ENCODE assay signal across 9 mouse cellular contexts in the genomic region with DNA sequence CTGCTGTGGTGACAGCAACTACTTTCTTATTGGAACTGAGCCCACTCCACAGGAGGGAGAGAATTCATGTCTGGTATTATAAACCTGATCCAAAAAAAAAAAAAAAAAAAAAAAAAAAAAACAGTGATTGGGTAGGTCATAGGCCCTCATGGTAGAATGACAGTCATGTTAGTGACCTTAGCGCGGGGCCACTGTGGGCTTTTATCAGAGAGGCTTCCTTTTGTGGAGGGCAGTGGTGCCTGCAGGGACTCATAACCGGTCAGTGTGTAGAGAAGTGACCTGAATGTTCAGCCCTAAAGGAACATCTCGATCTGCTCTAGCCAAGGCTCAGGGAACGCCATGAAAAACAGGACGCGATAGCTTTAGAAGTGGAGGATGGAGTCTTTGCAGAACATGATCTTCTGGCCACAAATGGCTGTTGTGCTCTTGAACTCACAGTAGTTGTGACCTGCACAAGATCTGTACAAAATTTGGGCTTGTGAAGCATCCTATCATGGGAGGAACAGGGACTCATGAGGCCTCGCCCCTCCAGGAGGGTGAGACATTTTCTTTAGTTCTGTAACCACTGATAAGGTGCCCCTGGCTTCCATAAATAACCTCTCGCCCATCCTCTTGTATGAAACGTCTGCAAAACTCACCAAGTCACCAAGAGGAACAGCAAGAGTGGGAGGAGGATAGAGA. TPM values are rescaled to one million over a fixed set of nuclear protein-coding genes. Genes with fewer than 3 reads are reported as not detected.
DNase-seq lines count a peak whose midpoint lies in the region; ATAC-seq and TF ChIP-seq lines count a peak whose summit lies in the region.
"Had no signal": no experiment of that assay in that cellular context is flagged by ENCODE, and none has a peak within 500 bp of the region (broad histone marks: within the 10 kb centered on the region; RNA-seq: fewer than 3 reads in every experiment).

No protein-coding gene starts in this region.

- no peak overlapping the region for H3K9ac ChIP-seq in heart, embryonic 12.5 days
- peak overlapping the region; percentile 86 for H3K9ac ChIP-seq in liver, embryonic 16.5 days (ENCODE audit: low read depth, low read length)

- H3K4me1 ChIP-seq in heart, embryonic 12.5 days (replicated peaks) = peaks cover 62% of the 10 kb centered on the region
- H3K4me1 ChIP-seq in G1E (ENCODE audit: insufficient read depth, low read depth, low read length) = peaks cover 91% of the 10 kb centered on the region
- peaks cover 76% of the 10 kb centered on the region for H3K4me1 ChIP-seq in liver, embryonic 16.5 days (ENCODE audit: control insufficient read depth, low read depth, low read length)

- peak overlapping the region; percentile 95 for H3K27ac ChIP-seq in heart, embryonic 12.5 days (ENCODE audit: poor library complexity, severe bottlenecking)
- peak overlapping the region; percentile 99 for H3K27ac ChIP-seq in liver, embryonic 16.5 days (ENCODE audit: low read length)

- H3K4me3 ChIP-seq in heart, embryonic 12.5 days = no peak overlapping the region
- peak overlapping the region; percentile 45; the same call in 1 of the 2 replicates for H3K4me3 ChIP-seq in G1E (ENCODE audit: low read depth, low read length)
- H3K4me3 ChIP-seq in liver, embryonic 16.5 days (ENCODE audit: low read depth, low read length) = peak overlapping the region; percentile 74

- no peaks in the 10 kb centered on the region for H3K27me3 ChIP-seq in heart, embryonic 12.5 days (replicated peaks)
- H3K27me3 ChIP-seq in G1E (ENCODE audit: insufficient read depth, low read length) = no peaks in the 10 kb centered on the region
- H3K27me3 ChIP-seq in liver, embryonic 16.5 days (ENCODE audit: control insufficient read depth, insufficient read depth, low read depth, low read length) = no peaks in the 10 kb centered on the region

- peaks cover 31% of the 10 kb centered on the region for H3K36me3 ChIP-seq in heart, embryonic 12.5 days
- H3K36me3 ChIP-seq in G1E (replicated peaks) = peaks cover 77% of the 10 kb centered on the region
- peaks cover 24% of the 10 kb centered on the region for H3K36me3 ChIP-seq in liver, embryonic 16.5 days (ENCODE audit: control insufficient read depth, insufficient read depth)

- H3K9me3 ChIP-seq in heart, embryonic 12.5 days (replicated peaks) = no peaks in the 10 kb centered on the region
- H3K9me3 ChIP-seq in G1E (replicated peaks) = no peaks in the 10 kb centered on the region
- no peaks in the 10 kb centered on the region for H3K9me3 ChIP-seq in liver, embryonic 16.5 days (replicated peaks; ENCODE audit: control insufficient read depth, low read length)

- DNase-seq in heart, adult 8-10 months (ENCODE audit: low spot score) = no peak
- DNase-seq in G1E (ENCODE audit: low spot score) = peak; percentile 42
- DNase-seq in urinary bladder, adult 2 months (ENCODE audit: low spot score) = no peak
- DNase-seq in adrenal gland, postnatal 36 days = no peak
- DNase-seq in thymus, adult 18-20 months = no peak

- TF ChIP-seq CTCF in G1E (IDR thresholded peaks at IDR 0.05; ENCODE audit: low read depth, low read length) = no peak

- 26% methylated on average over 10 of the region's 10 CpGs for WGBS in heart, embryonic 12.5 days
- 20% methylated on average over 10 of the region's 10 CpGs for WGBS in liver, embryonic 16.5 days (ENCODE audit: insufficient replicate concordance)

- H3K4me2 ChIP-seq in heart, embryonic 12.5 days = peak overlapping the region; percentile 71
- H3K4me2 ChIP-seq in liver, embryonic 16.5 days (ENCODE audit: low read depth, low read length) = peak overlapping the region; percentile 82

- peak; percentile 57 for ATAC-seq in heart, embryonic 12.5 days (ENCODE audit: insufficient number of reproducible peaks, low FRiP score)
- ATAC-seq in G1E (ENCODE audit: extremely low read depth, insufficient number of reproducible peaks, low FRiP score, poor library complexity, severe bottlenecking) = peak; percentile 45
- peak; percentile 64 for ATAC-seq in erythroid progenitor cell, adult 5-6 weeks (replicated peaks; ENCODE audit: low FRiP score, poor library complexity, severe bottlenecking)
- peak; percentile 72 for ATAC-seq in liver, embryonic 16.5 days (ENCODE audit: low read depth)
- ATAC-seq: forebrain, embryonic 14.5 days had no signal

RNA-seq across cellular contexts. Expression of a gene that starts 0.7 kb away (rescaled TPM):
- polyA plus RNA-seq in heart, embryonic 12.5 days (2016; fragmentation: Nextera tagmentation; extraction: Ambion mirVana) = 42.9 and 45.7 TPM in 2 replicates
- 10 to 100 TPM in 3 of 4 experiments, 1 to 10 TPM in 1; 8.8 to 20.8 (median 13.5) TPM for total RNA-seq in heart, adult 8-10 months (2022)
- 44.5 and 87.9 TPM in 2 replicates for total RNA-seq in G1E (2014; fragmentation: Nextera tagmentation)
- 145 and 186 TPM in 2 replicates for total RNA-seq in G1E (2017)
- 18.3 and 34.2 TPM in 2 replicates for polyA plus RNA-seq in G1E (2012)
- 365 and 400 TPM in 2 replicates for total RNA-seq in erythroid progenitor cell, adult 5-6 weeks (2015; ENCODE audit: low replicate concordance)
- 262 and 332 TPM in 2 replicates for total RNA-seq in erythroid progenitor cell, adult 5-6 weeks (2017; ENCODE audit: low replicate concordance)
- 43.8 and 47.7 TPM in 2 replicates for polyA plus RNA-seq in liver, embryonic 16.5 days (2015; fragmentation: Nextera tagmentation; extraction: Ambion mirVana)
- 62.1 and 75.1 TPM in 2 replicates for polyA plus RNA-seq in urinary bladder, adult 2 months (2012; rRNA removed)
- 10 to 100 TPM; 15.8 to 21.3 TPM for total RNA-seq in adrenal gland, postnatal 36 days (2021)

RNA-seq across cellular contexts. Expression of a gene that starts 8.2 kb away (rescaled TPM):
- 4.4 and 5.2 TPM in 2 replicates for polyA plus RNA-seq in heart, embryonic 12.5 days (2016; fragmentation: Nextera tagmentation; extraction: Ambion mirVana)
- under 1 TPM in 1 of 4 experiments, not detected in 3; 0.25 TPM for total RNA-seq in heart, adult 8-10 months (2022)
- total RNA-seq in G1E (2014; fragmentation: Nextera tagmentation) (0.75 and 1.0 TPM in 2 replicates), G1E (2017) (1.8 and 2.6 TPM in 2 replicates)
- polyA plus RNA-seq in G1E (2012) = 0.15 TPM in 1 of 2 replicates, not detected in the other
- 1.1 TPM in 1 of 2 replicates, not detected in the other for total RNA-seq in erythroid progenitor cell, adult 5-6 weeks (2015; ENCODE audit: low replicate concordance)
- total RNA-seq in erythroid progenitor cell, adult 5-6 weeks (2017; ENCODE audit: low replicate concordance) = 0.64 and 4.2 TPM in 2 replicates
- polyA plus RNA-seq in liver, embryonic 16.5 days (2015; fragmentation: Nextera tagmentation; extraction: Ambion mirVana) = 0.41 and 0.49 TPM in 2 replicates
- polyA plus RNA-seq in urinary bladder, adult 2 months (2012; rRNA removed) = 0.19 and 0.39 TPM in 2 replicates
- under 1 TPM; 0.33 to 0.40 TPM for total RNA-seq in adrenal gland, postnatal 36 days (2021)

RNA-seq across cellular contexts. Expression of a gene that starts 11.0 kb away (rescaled TPM):
- 41.9 and 43.9 TPM in 2 replicates for polyA plus RNA-seq in heart, embryonic 12.5 days (2016; fragmentation: Nextera tagmentation; extraction: Ambion mirVana)
- total RNA-seq in heart, adult 8-10 months (2022) = 1 to 10 TPM; 6.0 to 9.5 (median 9.0) TPM
- total RNA-seq in G1E (2014; fragmentation: Nextera tagmentation) = 24.6 and 28.1 TPM in 2 replicates
- 74.4 and 83.2 TPM in 2 replicates for total RNA-seq in G1E (2017)
- 75.6 and 81.1 TPM in 2 replicates for polyA plus RNA-seq in G1E (2012)
- 26.0 and 44.3 TPM in 2 replicates for total RNA-seq in erythroid progenitor cell, adult 5-6 weeks (2015; ENCODE audit: low replicate concordance)
- 34.4 and 43.8 TPM in 2 replicates for total RNA-seq in erythroid progenitor cell, adult 5-6 weeks (2017; ENCODE audit: low replicate concordance)
- 41.0 and 46.1 TPM in 2 replicates for polyA plus RNA-seq in liver, embryonic 16.5 days (2015; fragmentation: Nextera tagmentation; extraction: Ambion mirVana)
- 8.6 and 11.0 TPM in 2 replicates for polyA plus RNA-seq in urinary bladder, adult 2 months (2012; rRNA removed)
- 1 to 10 TPM; 4.0 to 5.7 TPM for total RNA-seq in adrenal gland, postnatal 36 days (2021)

RNA-seq across cellular contexts. Expression of a gene that starts 17.7 kb away (rescaled TPM):
- polyA plus RNA-seq in heart, embryonic 12.5 days (2016; fragmentation: Nextera tagmentation; extraction: Ambion mirVana) = 6.8 and 11.4 TPM in 2 replicates
- under 1 TPM in 3 of 4 experiments, not detected in 1; 0.17 to 0.41 (median 0.19) TPM for total RNA-seq in heart, adult 8-10 months (2022)
- total RNA-seq in G1E (2014; fragmentation: Nextera tagmentation) (2.9 and 4.0 TPM in 2 replicates), G1E (2017) (8.4 and 11.3 TPM in 2 replicates)
- 0.40 and 0.57 TPM in 2 replicates for polyA plus RNA-seq in G1E (2012)
- 14.8 TPM in 1 of 2 replicates, not detected in the other for total RNA-seq in erythroid progenitor cell, adult 5-6 weeks (2015; ENCODE audit: low replicate concordance)
- total RNA-seq in erythroid progenitor cell, adult 5-6 weeks (2017; ENCODE audit: low replicate concordance) = 13.3 TPM in 1 of 2 replicates, not detected in the other
- polyA plus RNA-seq in liver, embryonic 16.5 days (2015; fragmentation: Nextera tagmentation; extraction: Ambion mirVana) = 1.0 and 1.2 TPM in 2 replicates
- polyA plus RNA-seq in urinary bladder, adult 2 months (2012; rRNA removed) = 0.80 and 0.93 TPM in 2 replicates
- total RNA-seq in adrenal gland, postnatal 36 days (2021) = 1 to 10 TPM in 1 of 2 experiments, under 1 TPM in 1; 0.26 to 2.1 TPM

RNA-seq across cellular contexts. Expression of a gene that starts 21.5 kb away (rescaled TPM):
- polyA plus RNA-seq in heart, embryonic 12.5 days (2016; fragmentation: Nextera tagmentation; extraction: Ambion mirVana) = 1.5 TPM in 2 replicates
- not detected for total RNA-seq in heart, adult 8-10 months (2022)
- not detected in 2 replicates for total RNA-seq in G1E (2014; fragmentation: Nextera tagmentation)
- total RNA-seq in G1E (2017) = 0.76 and 2.4 TPM in 2 replicates
- 0.14 and 0.27 TPM in 2 replicates for polyA plus RNA-seq in G1E (2012)
- total RNA-seq in erythroid progenitor cell, adult 5-6 weeks (2015; ENCODE audit: low replicate concordance) = not detected in 2 replicates
- total RNA-seq in erythroid progenitor cell, adult 5-6 weeks (2017; ENCODE audit: low replicate concordance) = not detected in 2 replicates
- 0.22 and 0.48 TPM in 2 replicates for polyA plus RNA-seq in liver, embryonic 16.5 days (2015; fragmentation: Nextera tagmentation; extraction: Ambion mirVana)
- polyA plus RNA-seq in urinary bladder, adult 2 months (2012; rRNA removed) = 2.1 and 2.5 TPM in 2 replicates
- 1 to 10 TPM; 1.1 to 1.7 TPM for total RNA-seq in adrenal gland, postnatal 36 days (2021)
